Mouse (Mus musculus): ENCODE results near the gene Kif5c.

The Kif5c gene

GRCm38 (mm10) chr2:49722331-49722730 lies 103.2 kb downstream of the Kif5c start:
- 53% methylated on average over 9 of the region's 9 CpGs for WGBS

GRCm38 (mm10) chr2:49722983-49723382 lies 103.9 kb downstream of the Kif5c start:
- WGBS = 74% methylated on average over 13 of the region's 13 CpGs

GRCm38 (mm10) chr2:49726672-49727071 lies 107.6 kb downstream of the Kif5c start:
- 54% methylated on average over 11 of the region's 11 CpGs for WGBS

- 2% methylated on average over 7 of the region's 7 CpGs for WGBS
These were observed 108.1 kb downstream of the Kif5c start for GRCm38 (mm10) chr2:49727199-49727598.

- WGBS = 38% methylated on average over 4 of the region's 4 CpGs
These were observed 108.6 kb downstream of the Kif5c start for GRCm38 (mm10) chr2:49727686-49728085.

GRCm38 (mm10) chr2:49728896-49729610 lies 110.0 kb downstream of the Kif5c start:
- WGBS = 64% methylated on average over 10 of the region's 10 CpGs

GRCm38 (mm10) chr2:49729611-49729969 lies 110.5 kb downstream of the Kif5c start:
- WGBS = 64% methylated on average over 2 of the region's 2 CpGs

- WGBS = 53% methylated on average over 5 of the region's 5 CpGs
These were observed 111.1 kb downstream of the Kif5c start for GRCm38 (mm10) chr2:49730183-49730582.

GRCm38 (mm10) chr2:49732745-49733655 lies 113.9 kb downstream of the Kif5c start:
- 50% methylated on average over 11 of the region's 11 CpGs for WGBS

GRCm38 (mm10) chr2:49733656-49734008 lies 114.5 kb downstream of the Kif5c start:
- 46% methylated on average over 7 of the region's 7 CpGs for WGBS

- WGBS = 36% methylated on average over 7 of the region's 7 CpGs
These were observed 115.1 kb downstream of the Kif5c start for GRCm38 (mm10) chr2:49734013-49734780.

- 83% methylated on average over 13 of the region's 13 CpGs for WGBS
These were observed 116.3 kb downstream of the Kif5c start for GRCm38 (mm10) chr2:49735386-49735785.

GRCm38 (mm10) chr2:49739046-49739445 lies 119.9 kb downstream of the Kif5c start:
- 28% methylated on average over 5 of the region's 5 CpGs for WGBS

- 48% methylated on average over 6 of the region's 6 CpGs for WGBS
These were observed 121.9 kb downstream of the Kif5c start for GRCm38 (mm10) chr2:49741026-49741425.

GRCm38 (mm10) chr2:49741895-49742734 lies 123.0 kb downstream of the Kif5c start:
- 31% methylated on average over 16 of the region's 16 CpGs for WGBS

GRCm38 (mm10) chr2:49742919-49743318 lies 123.8 kb downstream of the Kif5c start:
- 54% methylated on average over 4 of the region's 4 CpGs for WGBS

GRCm38 (mm10) chr2:49743775-49744174 lies 124.7 kb downstream of the Kif5c start:
- WGBS = 44% methylated on average over 6 of the region's 6 CpGs

- WGBS = 52% methylated on average over 11 of the region's 11 CpGs
These were observed 125.4 kb downstream of the Kif5c start for GRCm38 (mm10) chr2:49744251-49745093.

GRCm38 (mm10) chr2:49745094-49745781 lies 126.1 kb downstream of the Kif5c start:
- 50% methylated on average over 14 of the region's 14 CpGs for WGBS

- 44% methylated on average over 7 of the region's 7 CpGs for WGBS
These were observed 127.8 kb downstream of the Kif5c start for GRCm38 (mm10) chr2:49746947-49747346.

Data from cerebral cortex, adult 2 months (tissue).